Mouse (Mus musculus) T-cell, adult 2 months (primary cell): ENCODE results near the gene Gipc1.

Source experiments
- DNase-seq: peaks from one replicate; pipeline ENCODE4 v3.0.0; 2022; ENCODE audit warnings: low spot score

The Gipc1 gene

GRCm38 (mm10) chr8:83648031-83648430 lies 4.4 kb upstream of the Gipc1 start:
- DNase-seq = no peak

DNA sequence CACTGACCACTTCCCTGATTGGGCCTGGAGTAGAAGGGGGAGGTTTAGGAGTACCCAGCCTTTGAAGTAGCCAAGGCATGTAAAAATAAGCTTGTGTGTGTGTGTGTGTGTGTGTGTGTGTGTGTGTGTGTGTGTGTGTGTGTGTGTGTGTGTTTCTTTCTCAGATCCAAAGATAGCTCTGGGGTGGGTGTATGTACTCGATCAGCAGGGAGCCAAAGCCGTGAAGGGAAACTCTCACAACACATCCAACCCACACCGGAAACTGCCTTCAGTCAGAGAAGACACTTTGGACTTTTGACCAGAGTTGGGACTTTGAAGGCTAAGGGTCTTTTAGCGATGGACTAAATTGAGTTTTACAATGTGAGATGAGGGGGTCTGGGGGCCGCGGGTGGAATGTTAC lies 2.8 kb upstream of the Gipc1 start:
- no peak for DNase-seq

GRCm38 (mm10) chr8:83652744-83653661 lies 526 bp downstream of the Gipc1 start:
- no peak for DNase-seq

GRCm38 (mm10) chr8:83653662-83654017 lies 1.2 kb downstream of the Gipc1 start:
- no peak for DNase-seq

GRCm38 (mm10) chr8:83654725-83655124 lies 2.2 kb downstream of the Gipc1 start:
- no peak for DNase-seq

- no peak for DNase-seq
Observed at GRCm38 (mm10) chr8:83656043-83656442, 3.6 kb downstream of the Gipc1 start.

DNA sequence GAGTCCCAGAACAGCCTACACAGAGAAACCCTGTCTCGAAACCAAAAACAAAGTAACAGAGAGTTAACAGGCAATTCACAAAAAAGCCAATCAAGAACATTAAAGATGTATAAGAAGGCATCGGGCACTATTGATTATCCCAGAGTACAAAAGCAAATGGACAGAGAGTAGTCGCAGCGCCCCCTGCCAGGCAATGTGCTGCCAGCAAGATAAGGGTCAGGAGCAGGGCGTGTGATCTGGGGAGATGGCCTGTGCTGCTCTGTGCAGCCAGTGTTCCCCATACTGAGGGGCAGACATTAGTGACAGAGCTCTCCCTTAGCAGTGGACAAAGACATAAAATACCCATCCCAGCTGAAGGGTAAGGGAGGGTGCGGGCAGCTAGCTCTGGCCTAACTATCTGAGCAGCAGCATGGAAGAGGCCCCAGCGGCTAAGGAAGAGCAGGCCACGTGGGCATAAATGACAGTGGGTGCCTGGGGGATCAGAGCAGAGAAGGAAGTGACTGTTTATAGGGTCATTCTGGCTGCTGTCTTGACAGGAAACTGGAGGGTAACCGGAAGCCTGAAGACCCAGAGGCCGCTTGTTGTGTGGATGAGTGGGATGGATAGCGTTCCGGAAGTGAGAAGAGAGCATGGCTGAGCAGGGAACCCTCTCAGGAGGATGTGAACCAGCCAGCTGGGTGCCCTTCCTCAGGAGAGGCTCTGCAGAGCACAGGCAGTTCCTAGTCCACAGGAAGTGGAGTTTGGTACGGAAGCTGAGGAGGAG lies 4.2 kb downstream of the Gipc1 start:
- DNase-seq = no peak

DNA sequence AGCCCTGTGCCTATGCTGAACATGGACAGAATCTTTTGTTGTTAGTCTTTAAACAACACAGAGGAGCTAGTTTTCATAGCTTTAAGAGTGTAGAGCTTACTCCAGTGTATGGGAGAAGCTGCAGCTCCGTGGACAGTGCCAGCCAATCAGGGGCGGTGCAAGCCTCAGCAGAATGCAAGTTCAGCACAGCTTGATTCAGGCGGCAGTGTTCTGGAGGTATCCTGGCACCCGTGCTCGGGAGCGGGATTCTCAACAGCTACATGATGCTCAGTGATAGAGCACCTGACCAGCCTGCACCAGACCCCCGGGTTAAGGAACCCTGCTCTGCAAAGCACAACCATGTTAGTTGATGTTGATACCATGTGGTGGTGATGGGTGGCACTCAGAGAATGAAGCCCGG lies 8.1 kb downstream of the Gipc1 start:
- DNase-seq = no peak

- DNase-seq = no peak
Observed at GRCm38 (mm10) chr8:83660995-83661680, 8.7 kb downstream of the Gipc1 start.

DNA sequence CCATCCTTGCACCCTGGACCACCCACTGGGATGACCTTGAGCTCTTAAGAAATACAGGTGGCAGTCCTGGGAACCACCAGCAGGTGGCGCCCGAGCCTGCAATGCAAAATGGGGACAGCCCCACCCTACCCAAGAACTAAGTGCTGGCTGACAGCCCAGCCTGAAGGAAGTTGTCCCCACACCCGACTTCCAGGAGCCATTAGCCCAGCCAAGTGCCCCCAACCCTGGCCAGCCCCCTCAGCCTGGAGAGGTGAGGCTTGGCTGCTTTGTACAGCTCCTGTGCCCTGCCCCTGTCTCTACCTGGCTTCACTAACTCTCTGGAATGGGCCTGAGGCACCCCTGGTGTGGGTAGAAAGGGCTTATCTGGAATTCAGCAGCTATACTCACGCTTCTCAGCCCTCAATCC lies 9.9 kb downstream of the Gipc1 start:
- DNase-seq = peak; percentile 83

DNA sequence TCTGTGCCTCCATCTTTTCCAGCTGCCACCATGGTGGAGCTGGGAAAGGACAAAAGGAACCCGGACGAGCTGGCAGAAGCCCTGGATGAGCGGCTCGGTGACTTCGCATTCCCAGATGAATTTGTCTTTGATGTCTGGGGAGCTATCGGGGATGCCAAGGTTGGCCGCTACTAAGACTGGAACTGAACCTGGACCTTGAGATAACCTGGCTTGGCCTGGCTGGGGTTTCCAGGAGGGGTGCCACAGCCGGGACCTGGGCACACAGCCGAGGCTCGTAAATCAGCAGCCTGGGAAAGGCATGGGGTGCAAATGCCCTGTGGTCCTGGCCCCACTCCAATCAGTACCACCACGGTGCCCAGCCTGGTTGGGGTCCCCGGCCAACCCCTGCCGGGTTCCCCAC lies 11.6 kb downstream of the Gipc1 start:
- DNase-seq = no peak

- DNase-seq = no peak
Observed at GRCm38 (mm10) chr8:83664931-83665625, 12.6 kb downstream of the Gipc1 start.

- no peak for DNase-seq
Observed at GRCm38 (mm10) chr8:83665969-83666865, 13.7 kb downstream of the Gipc1 start, which contains the start of gene Ptger1. Gene Ptger1 (plus strand): TSS chr8:83666678.

GRCm38 (mm10) chr8:83666866-83667234 lies 14.4 kb downstream of the Gipc1 start:
- DNase-seq = no peak

- DNase-seq = no peak
Observed at GRCm38 (mm10) chr8:83667526-83667925, 15.0 kb downstream of the Gipc1 start.

GRCm38 (mm10) chr8:83668010-83668916 lies 15.8 kb downstream of the Gipc1 start:
- DNase-seq = peak; percentile 46

DNA sequence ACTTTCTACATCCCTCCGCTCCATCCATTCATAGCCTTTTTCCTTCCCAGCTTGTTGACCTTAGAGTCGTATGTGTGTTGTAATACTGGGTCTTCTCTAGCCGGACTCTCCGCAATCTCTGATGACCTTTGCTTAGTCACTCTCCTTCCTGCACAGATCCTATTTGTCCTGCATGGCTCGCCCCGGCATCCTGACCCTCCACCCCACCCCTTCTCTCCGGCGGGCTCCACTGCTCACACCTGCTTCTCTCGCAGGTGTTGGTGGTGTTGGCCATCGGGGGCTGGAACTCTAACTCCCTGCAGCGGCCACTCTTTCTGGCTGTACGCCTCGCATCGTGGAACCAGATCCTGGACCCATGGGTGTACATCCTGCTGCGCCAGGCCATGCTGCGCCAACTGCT lies 16.5 kb downstream of the Gipc1 start:
- DNase-seq = no peak

- no peak for DNase-seq
Observed at GRCm38 (mm10) chr8:83672936-83673335, 20.5 kb downstream of the Gipc1 start.

GRCm38 (mm10) chr8:83674497-83674896 lies 22.0 kb downstream of the Gipc1 start:
- DNase-seq = no peak

DNA sequence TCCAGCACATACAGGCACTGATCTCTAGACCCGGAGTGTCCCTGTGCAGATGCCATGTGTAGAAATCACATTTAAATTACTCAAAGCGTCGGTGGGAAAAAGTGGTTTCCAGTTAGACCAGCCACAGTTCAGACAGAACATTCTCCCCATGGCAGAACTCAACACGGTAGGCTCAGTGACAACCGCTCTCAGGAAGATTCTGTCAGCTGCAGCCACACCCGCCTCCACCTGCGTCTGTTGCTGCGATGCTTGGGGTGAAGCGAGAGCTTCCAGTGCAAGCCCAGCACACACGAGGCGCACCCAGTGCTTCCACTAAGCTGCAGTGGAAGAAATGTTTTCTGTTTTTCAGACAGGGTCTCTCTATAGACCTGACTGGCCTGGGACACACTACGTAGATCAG lies 27.4 kb downstream of the Gipc1 start:
- DNase-seq = no peak
